Mouse (Mus musculus) heart, adult 2 months (tissue): ENCODE results near the gene Tmem39a. TPM values are rescaled to one million over a fixed set of nuclear protein-coding genes. Genes with fewer than 3 reads are reported as not detected.

Experiments
- DNase-seq, 2 experiments: peaks; one replicate each; pipeline ENCODE4 v3.0.0; 2021
- H3K27ac ChIP-seq: fragments of 200-600 bp; 2 replicates; pipeline ENCODE4 v1.8.1; 2022
- H3K27me3 ChIP-seq: fragments of 200-500 bp; 2 replicates; pipeline ENCODE4 v1.6.1; 2012; ENCODE audit warnings: mild to moderate bottlenecking, low read length, inconsistent platforms, mixed read lengths; ENCODE audit not compliant: control insufficient read depth, insufficient read depth
- H3K36me3 ChIP-seq: fragments of 200-500 bp; 2 replicates; pipeline ENCODE4 v1.6.1; 2012; ENCODE audit warnings: low read length, inconsistent platforms; ENCODE audit not compliant: control insufficient read depth, insufficient read depth
- H3K4me1 ChIP-seq: fragments of 200-500 bp; 2 replicates; pipeline ENCODE4 v1.6.1; 2011; ENCODE audit warnings: low read length; ENCODE audit not compliant: control insufficient read depth, insufficient read depth
- H3K4me3 ChIP-seq: fragments of 200-600 bp; 2 replicates; pipeline ENCODE4 v1.8.1; 2022
- H3K79me2 ChIP-seq: fragments of 200-500 bp; replicated peaks from 2 replicates; pipeline ENCODE4 v1.6.1; 2012; ENCODE audit warnings: mild to moderate bottlenecking, inconsistent platforms, low read length, moderate library complexity, mixed read lengths; ENCODE audit not compliant: control insufficient read depth, insufficient read depth
- H3K9ac ChIP-seq: fragments of 200-500 bp; 2 replicates; pipeline ENCODE4 v1.6.1; 2012; ENCODE audit warnings: low read depth, mild to moderate bottlenecking, control low read depth, inconsistent platforms, low read length, mixed read lengths
- CTCF ChIP-seq: fragments of 200-600 bp; IDR thresholded peaks from 2 replicates; pipeline ENCODE4 v1.8.1; 2022; ENCODE audit warnings: antibody characterized with exemption, mild to moderate bottlenecking, moderate library complexity
- EP300 ChIP-seq: fragments of 200-500 bp; IDR thresholded peaks from 2 replicates; pipeline ENCODE4 v1.6.1; 2011; ENCODE audit warnings: low read depth, low read length, control low read depth; ENCODE audit not compliant: insufficient read depth
- POLR2A ChIP-seq: fragments of 200-500 bp; IDR thresholded peaks from 2 replicates; pipeline ENCODE4 v1.6.1; 2011; ENCODE audit warnings: mild to moderate bottlenecking, low read depth, low read length, control low read depth; ENCODE audit not compliant: insufficient read depth
- WGBS: fragments of 180-500 bp; shearing (Covaris S2); methylation state at CpG from one replicate; pipeline ENCODE4 v1.1.7; 2018; 5-methylcytosine and 5-hydroxymethylcytosine counted together
- intact Hi-C: fragments of 180-260 bp; cut with DNase I; formaldehyde crosslinking; loops from one replicate; pipeline ENCODE4 v1.15.1; 2025
- polyA plus RNA-seq: library from polyadenylated mRNA; depleted of rRNA; stranded (reverse); fragments of >200 nt; gene quantifications from 2 replicates; pipeline ENCODE4 v1.2.3, GENCODE M21; 2012
- total RNA-seq, 2 experiments: library from RNA; stranded (reverse); gene quantifications; 2 replicates each; pipeline ENCODE4 v1.2.3; 2021

Tmem39a gene
- total and polyA plus RNA-seq, 3 experiments: 18.3 to 45.3 (median 21.8) TPM

DNA sequence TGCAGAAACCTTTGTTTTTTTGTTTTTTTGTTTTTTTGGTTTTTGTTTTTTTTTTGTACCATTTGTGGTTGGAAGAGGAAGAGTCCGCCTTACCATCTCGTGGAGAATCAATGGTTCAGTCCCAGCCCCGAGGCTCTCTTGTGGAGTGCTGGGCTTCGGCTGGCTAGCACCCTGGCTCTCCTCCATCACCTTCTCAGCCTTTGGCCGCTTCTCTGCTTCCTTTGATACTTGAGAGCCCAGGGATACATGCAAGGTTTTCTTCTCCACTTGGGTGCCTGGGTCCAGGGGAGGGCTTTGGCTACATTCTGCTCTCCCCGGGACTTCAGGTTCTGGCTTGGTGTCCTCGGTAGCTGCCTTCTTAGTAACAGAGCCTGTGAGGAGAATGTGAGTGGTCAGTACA is 48.0 kb downstream of the Tmem39a start:
- 81% methylated on average over 7 of the region's 7 CpGs for WGBS
- no peaks in the 10 kb centered on the region for H3K36me3 ChIP-seq
- no peak for DNase-seq
- H3K4me1 ChIP-seq: no peaks in the 10 kb centered on the region; the same call in 1 of the 2 replicates
- no peaks in the 10 kb centered on the region for H3K79me2 ChIP-seq
- no peak overlapping the region for H3K4me3 ChIP-seq
- TF ChIP-seq EP300 (no peak), CTCF (no peak), POLR2A (no peak)
- H3K9ac ChIP-seq: no peak overlapping the region
- no peaks in the 10 kb centered on the region for H3K27me3 ChIP-seq
- intact Hi-C loops: no loop called here
- H3K27ac ChIP-seq: no peak overlapping the region

DNA sequence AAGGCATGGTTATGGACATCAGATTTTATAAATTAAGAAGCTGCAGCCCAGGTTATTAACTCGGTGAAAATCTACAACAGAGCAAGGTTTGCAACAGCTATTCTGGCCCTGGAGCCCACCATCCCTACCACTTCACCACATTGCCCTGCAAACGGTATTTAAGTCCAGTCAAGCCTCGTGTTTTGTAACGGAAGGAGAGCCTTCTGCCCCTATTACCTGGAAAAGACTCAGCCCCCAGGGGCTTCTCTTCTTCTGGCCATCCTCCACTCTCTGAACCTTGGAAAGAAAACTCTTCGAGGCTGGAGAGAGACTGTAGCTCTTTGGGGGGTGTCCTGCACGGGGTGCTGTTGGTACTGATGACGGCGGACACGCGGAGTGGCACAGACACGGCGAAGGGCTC is 50.2 kb downstream of the Tmem39a start:
- no peaks in the 10 kb centered on the region; the same call in 1 of the 2 replicates for H3K4me1 ChIP-seq
- TF ChIP-seq EP300: no peak
- TF ChIP-seq POLR2A: no peak
- no peak for TF ChIP-seq CTCF
- no peaks in the 10 kb centered on the region for H3K36me3 ChIP-seq
- intact Hi-C loops: no loop called here
- H3K9ac ChIP-seq: no peak overlapping the region
- DNase-seq: no peak
- H3K27ac ChIP-seq: no peak overlapping the region
- H3K4me3 ChIP-seq: no peak overlapping the region
- H3K79me2 ChIP-seq: no peaks in the 10 kb centered on the region
- WGBS: 83% methylated on average over 12 of the region's 12 CpGs
- no peaks in the 10 kb centered on the region for H3K27me3 ChIP-seq

DNA sequence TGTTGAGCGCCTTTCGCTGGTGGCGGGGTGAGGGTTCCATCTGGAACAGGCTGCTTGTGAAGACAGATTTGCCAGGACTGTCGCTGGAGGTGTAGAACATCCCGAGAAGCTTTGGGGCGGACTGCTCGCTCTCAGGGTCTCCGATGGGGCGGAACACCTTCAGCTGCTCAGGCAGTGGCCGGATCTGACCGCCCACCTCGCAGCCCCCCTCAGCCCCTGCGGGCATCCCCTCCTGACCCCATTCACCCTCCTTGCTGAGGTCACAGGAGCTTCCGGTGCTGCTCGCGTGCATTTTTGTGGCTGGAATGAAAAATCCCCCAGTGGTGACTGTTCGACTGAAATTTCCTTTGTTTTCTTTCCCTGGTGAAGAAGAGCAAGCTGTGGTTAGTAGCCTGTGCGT is 50.6 kb downstream of the Tmem39a start:
- no peak for TF ChIP-seq POLR2A
- no peak for TF ChIP-seq EP300
- TF ChIP-seq CTCF: no peak
- WGBS: 81% methylated on average over 18 of the region's 18 CpGs
- no peak overlapping the region for H3K9ac ChIP-seq
- no peak overlapping the region for H3K27ac ChIP-seq
- H3K27me3 ChIP-seq: no peaks in the 10 kb centered on the region
- H3K36me3 ChIP-seq: no peaks in the 10 kb centered on the region
- H3K4me1 ChIP-seq: no peaks in the 10 kb centered on the region
- no peak for DNase-seq
- H3K79me2 ChIP-seq: no peaks in the 10 kb centered on the region
- no peak overlapping the region for H3K4me3 ChIP-seq
- intact Hi-C loops: no loop called here

DNA sequence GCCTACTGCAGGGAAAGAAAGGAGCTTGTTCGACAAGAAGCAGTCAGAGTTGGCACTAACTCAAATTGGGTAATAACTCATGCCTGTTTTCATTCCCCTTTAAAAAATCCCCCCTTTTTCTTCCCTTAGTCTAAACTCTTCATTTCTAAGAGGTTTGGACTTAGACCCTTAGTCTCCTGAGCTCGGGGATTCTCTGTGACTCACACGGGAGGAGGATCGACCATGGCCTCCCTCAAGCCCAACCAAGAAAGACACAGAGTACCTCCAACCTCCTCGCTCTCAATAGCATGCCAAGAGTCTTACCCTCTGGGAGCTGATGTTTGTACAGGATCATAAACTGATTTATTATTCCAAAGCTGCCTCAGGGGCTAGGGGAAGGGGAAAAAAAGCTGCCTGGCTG is 54.1 kb downstream of the Tmem39a start:
- 83% methylated on average over 5 of the region's 5 CpGs for WGBS
- no peaks in the 10 kb centered on the region for H3K36me3 ChIP-seq
- no peak for DNase-seq

DNA sequence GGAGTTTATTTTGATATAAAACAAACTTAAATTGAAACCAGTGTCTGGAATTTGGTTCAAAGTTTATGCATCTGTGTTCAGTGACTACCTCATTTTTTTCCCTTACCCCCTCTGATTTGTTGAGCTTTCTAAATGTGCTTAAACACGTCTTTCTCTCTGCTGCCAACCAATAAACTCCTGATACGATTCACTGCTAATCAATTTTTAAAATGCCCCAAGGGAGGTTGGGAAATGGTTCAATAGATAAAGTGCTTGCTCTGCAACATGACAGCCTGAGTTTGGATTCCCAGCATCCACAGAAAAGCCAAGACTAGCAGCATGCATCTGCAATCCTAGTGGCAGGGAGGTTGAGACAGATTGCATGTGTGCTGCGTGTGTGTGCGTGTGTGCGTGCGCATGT is 55.1 kb downstream of the Tmem39a start:
- Histone ChIP-seq H3K4me1 (no peaks in the 10 kb centered on the region), H3K36me3 (no peaks in the 10 kb centered on the region), H3K27me3 (no peaks in the 10 kb centered on the region), H3K27ac (no peak overlapping the region), H3K9ac (no peak overlapping the region), H3K79me2 (no peaks in the 10 kb centered on the region), H3K4me3 (no peak overlapping the region)
- no peak for DNase-seq
- intact Hi-C loops: no loop called here
- TF ChIP-seq POLR2A (no peak), CTCF (no peak), EP300 (no peak)
- WGBS: 92% methylated on average over 6 of the region's 6 CpGs

More for the DNA sequence above, 54.1 kb downstream of the Tmem39a start:
- intact Hi-C loops: no loop called here
- Histone ChIP-seq H3K9ac (no peak overlapping the region), H3K4me3 (no peak overlapping the region), H3K79me2 (no peaks in the 10 kb centered on the region), H3K27ac (no peak overlapping the region), H3K4me1 (no peaks in the 10 kb centered on the region), H3K27me3 (no peaks in the 10 kb centered on the region)
- TF ChIP-seq EP300 (no peak), CTCF (no peak), POLR2A (no peak)

DNA sequence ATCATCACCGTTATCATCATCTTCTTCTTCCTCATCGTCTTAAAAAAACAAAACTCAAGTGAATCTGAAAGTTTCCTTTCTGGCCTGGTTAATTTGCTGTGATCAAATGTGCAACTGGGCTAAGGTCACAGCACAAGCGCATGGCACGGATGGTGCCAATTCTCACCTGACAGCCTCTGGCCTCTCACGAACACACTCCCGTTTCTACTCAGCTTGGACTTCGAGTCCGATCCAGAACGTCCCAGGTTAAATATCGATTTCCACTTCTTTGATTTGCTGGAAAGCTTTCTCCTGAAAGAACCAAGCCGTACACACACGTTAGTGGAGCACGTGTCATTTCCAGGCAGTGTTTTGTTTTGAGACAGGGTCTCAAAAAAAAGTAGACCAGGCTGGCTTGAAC is 59.5 kb downstream of the Tmem39a start:
- no peak for DNase-seq
- H3K27me3 ChIP-seq: no peaks in the 10 kb centered on the region
- intact Hi-C loops: loop anchor here (5.0 kb wide), 2 partner anchors 81 to 194 kb away; no protein-coding TSS in a partner anchor
- 95% methylated on average over 13 of the region's 13 CpGs for WGBS
- no peak overlapping the region for H3K27ac ChIP-seq
- no peak for TF ChIP-seq POLR2A
- TF ChIP-seq CTCF: no peak
- no peak for TF ChIP-seq EP300
- H3K9ac ChIP-seq: no peak overlapping the region
- peaks cover 5% of the 10 kb centered on the region for H3K36me3 ChIP-seq
- peaks cover 7% of the 10 kb centered on the region for H3K4me1 ChIP-seq
- H3K4me3 ChIP-seq: no peak overlapping the region
- no peaks in the 10 kb centered on the region for H3K79me2 ChIP-seq
